Mouse (Mus musculus) liver, postnatal 0 days (tissue): Measurements from ENCODE around the gene Hoxa11. TPM values are rescaled to one million over a fixed set of nuclear protein-coding genes. Genes with fewer than 3 reads are reported as not detected.

Experiments used
- ATAC-seq: fragments of 200-750 bp; cut with Nextera tagmentation; 2 replicates; pipeline ENCODE4 v1.8.0; 2017; ENCODE audit warnings: mild to moderate bottlenecking, moderate library complexity
- DNase-seq: peaks from one replicate; pipeline ENCODE4 v3.0.0-alpha.2; 2016
- H3K27ac ChIP-seq: fragments of 300-500 bp; sonication (generic); 2 replicates; pipeline ENCODE4 v1.5.1; 2014; ENCODE audit warnings: antibody characterized with exemption, moderate library complexity, mild to moderate bottlenecking, low read depth
- H3K27me3 ChIP-seq: fragments of 300-500 bp; sonication (generic); 2 replicates; pipeline ENCODE4 v1.6.1; 2014; ENCODE audit warnings: low read length, control low read depth, mixed read lengths; ENCODE audit not compliant: insufficient read depth
- H3K36me3 ChIP-seq: fragments of 300-500 bp; sonication (generic); replicated peaks from 2 replicates; pipeline ENCODE4 v1.6.1; 2014; ENCODE audit warnings: mild to moderate bottlenecking, control low read depth, low read length, moderate library complexity, mixed read lengths; ENCODE audit not compliant: insufficient read depth
- H3K4me1 ChIP-seq: fragments of 300-500 bp; sonication (generic); 2 replicates; pipeline ENCODE4 v1.6.1; 2014; ENCODE audit warnings: antibody characterized with exemption, mild to moderate bottlenecking, control low read depth; ENCODE audit not compliant: insufficient read depth
- H3K4me2 ChIP-seq: fragments of 300-500 bp; sonication (generic); 2 replicates; pipeline ENCODE4 v1.6.1; 2014; ENCODE audit warnings: low read depth, mild to moderate bottlenecking, low read length, moderate library complexity, mixed read lengths
- H3K4me3 ChIP-seq: fragments of 300-500 bp; sonication (generic); 2 replicates; pipeline ENCODE4 v1.5.1; 2014; ENCODE audit warnings: low read depth, low read length
- H3K9ac ChIP-seq: fragments of 300-500 bp; sonication (generic); replicated peaks from 2 replicates; pipeline ENCODE4 v1.6.1; 2014; ENCODE audit warnings: mild to moderate bottlenecking, moderate library complexity
- H3K9me3 ChIP-seq: fragments of 300-500 bp; sonication (generic); 2 replicates; pipeline ENCODE4 v1.6.1; 2016; ENCODE audit warnings: mild to moderate bottlenecking, control low read depth, low read length, mixed read lengths
- CTCF ChIP-seq: sonication (generic); IDR thresholded peaks from 2 replicates; pipeline ENCODE4 v1.5.1; 2016; ENCODE audit warnings: antibody characterized with exemption, low read depth
- EP300 ChIP-seq: IDR thresholded peaks from 2 replicates; pipeline ENCODE4 v1.6.1; 2016; ENCODE audit warnings: antibody characterized with exemption, low read depth, mild to moderate bottlenecking
- WGBS: fragments of 180-500 bp; shearing (Covaris S2); extraction: QIAGEN DNeasy Blood & Tissue Kit; methylation state at CpG from one replicate; pipeline ENCODE4 v1.1.7; 2014; ENCODE audit not compliant: insufficient replicate concordance; 5-methylcytosine and 5-hydroxymethylcytosine counted together
- polyA plus RNA-seq: library from polyadenylated mRNA; unstranded; fragments of >200 nt; fragmentation: Nextera tagmentation; extraction: Ambion mirVana; gene quantifications from 2 replicates; pipeline ENCODE4 v1.2.1, GENCODE M21; 2015

Hoxa11 gene
- polyA plus RNA-seq, 1 experiment from 2014 or later, result not detected

- Histone ChIP-seq H3K36me3 (no peaks in the 10 kb centered on the region), H3K4me1 (peaks cover 3% of the 10 kb centered on the region; the same call in 1 of the 2 replicates), H3K4me3 (no peak overlapping the region), H3K27ac (no peak overlapping the region), H3K9ac (no peak overlapping the region), H3K4me2 (no peak overlapping the region), H3K27me3 (peaks cover 97% of the 10 kb centered on the region), H3K9me3 (no peaks in the 10 kb centered on the region)
- no peak for TF ChIP-seq EP300
- no peak for TF ChIP-seq CTCF
- ATAC-seq (no peak), DNase-seq (no peak)
- 7% methylated on average over 9 of the region's 9 CpGs for WGBS
Observed at GRCm38 (mm10) chr6:52266666-52266985, 21.0 kb upstream of the Hoxa11 start.

DNA sequence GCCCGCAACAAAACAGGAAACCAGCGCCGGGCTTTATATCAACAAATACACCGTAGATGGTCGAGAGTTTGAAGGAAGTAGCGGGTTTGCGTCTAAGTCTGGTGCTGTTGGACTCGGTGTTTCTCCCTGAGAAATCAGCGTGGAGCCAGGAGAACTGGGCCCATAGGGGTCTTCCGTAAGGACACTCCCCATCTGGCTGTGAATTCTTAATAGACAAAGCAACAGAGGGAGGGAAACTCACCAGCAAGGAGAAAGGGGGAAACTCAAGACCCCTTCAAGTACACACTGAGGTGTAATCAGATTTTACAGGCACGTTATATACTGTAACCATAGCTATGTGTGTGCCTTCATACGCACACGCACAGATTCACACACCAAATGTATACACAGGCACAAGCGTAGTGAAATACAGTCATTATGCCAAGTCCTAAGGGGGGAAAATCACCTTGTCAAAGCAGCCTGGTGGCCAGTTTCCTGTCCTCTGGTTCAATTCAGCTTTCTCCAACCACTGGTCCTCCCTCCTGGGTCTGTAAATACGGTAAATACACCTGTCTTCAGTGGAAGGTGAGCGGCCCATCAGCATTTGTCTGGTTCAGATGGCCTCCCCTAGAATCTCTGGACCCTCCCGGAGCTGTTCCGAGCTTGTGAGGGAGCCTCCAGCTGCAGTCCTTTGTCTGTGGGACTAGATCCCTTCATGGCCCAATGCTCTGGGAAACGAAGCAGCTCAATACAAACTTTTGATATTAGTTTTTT is 20.5 kb upstream of the Hoxa11 start:
- H3K9ac ChIP-seq, result no peak overlapping the region
- no peaks in the 10 kb centered on the region for H3K9me3 ChIP-seq
- H3K4me3 ChIP-seq, result no peak overlapping the region
- H3K27ac ChIP-seq, result no peak overlapping the region
- no peak overlapping the region for H3K4me2 ChIP-seq
- no peak for ATAC-seq
- peaks cover 3% of the 10 kb centered on the region; the same call in 1 of the 2 replicates for H3K4me1 ChIP-seq
- WGBS, result 4% methylated on average over 19 of the region's 19 CpGs
- H3K27me3 ChIP-seq, result peaks cover 97% of the 10 kb centered on the region
- no peak for DNase-seq
- TF ChIP-seq EP300, result no peak
- no peak for TF ChIP-seq CTCF
- no peaks in the 10 kb centered on the region for H3K36me3 ChIP-seq

GRCm38 (mm10) chr6:52265306-52265912 is 19.8 kb upstream of the Hoxa11 start:
- WGBS, result 2% methylated on average over 18 of the region's 18 CpGs
- peaks cover 94% of the 10 kb centered on the region for H3K27me3 ChIP-seq
- no peak for DNase-seq

DNA sequence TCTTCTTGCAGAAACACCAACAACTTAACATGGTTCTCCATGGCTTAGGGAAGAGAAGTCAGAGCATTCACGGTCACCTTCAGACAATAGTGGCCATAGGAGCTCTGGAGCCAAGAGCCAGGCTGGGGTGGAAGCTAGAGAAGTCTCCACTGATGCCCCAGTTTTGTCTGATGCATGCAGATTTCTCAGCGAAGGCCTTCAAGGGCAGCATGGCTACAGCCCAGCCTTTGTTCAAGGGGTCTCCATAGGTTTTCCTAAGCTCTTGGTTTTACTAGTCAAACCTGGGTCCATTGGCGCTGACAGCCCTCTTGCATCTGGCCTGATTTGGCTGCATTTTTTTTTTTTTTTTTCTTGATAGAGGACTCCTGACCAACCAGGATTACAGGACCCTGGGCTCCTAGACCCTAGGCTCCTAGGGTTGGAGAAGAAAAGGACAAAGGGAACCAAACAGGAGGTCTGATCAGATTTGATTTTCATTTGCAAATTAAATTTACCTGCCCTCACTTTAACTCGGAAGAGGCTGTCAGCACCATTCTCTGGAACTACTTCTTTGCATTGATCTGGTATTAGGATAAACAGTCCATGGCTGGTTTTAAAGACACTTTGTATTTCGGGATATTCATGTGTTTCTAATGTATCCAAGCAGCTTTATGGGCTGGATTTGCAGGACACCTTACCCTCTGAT is 18.6 kb upstream of the Hoxa11 start:
- peaks cover 4% of the 10 kb centered on the region for H3K4me1 ChIP-seq
- H3K27me3 ChIP-seq, result peaks cover 91% of the 10 kb centered on the region
- TF ChIP-seq EP300 (no peak), CTCF (no peak)
- 9% methylated on average over 5 of the region's 5 CpGs for WGBS
- DNase-seq (no peak), ATAC-seq (no peak)
- H3K4me3 ChIP-seq, result no peak overlapping the region
- no peaks in the 10 kb centered on the region for H3K9me3 ChIP-seq
- no peaks in the 10 kb centered on the region for H3K36me3 ChIP-seq
- no peak overlapping the region for H3K9ac ChIP-seq
- H3K27ac ChIP-seq, result no peak overlapping the region
- H3K4me2 ChIP-seq, result no peak overlapping the region

More at GRCm38 (mm10) chr6:52265306-52265912, 19.8 kb upstream of the Hoxa11 start:
- H3K4me3 ChIP-seq, result no peak overlapping the region
- H3K27ac ChIP-seq, result no peak overlapping the region
- no peaks in the 10 kb centered on the region; the same call in 1 of the 2 replicates for H3K4me1 ChIP-seq
- ATAC-seq, result no peak
- H3K36me3 ChIP-seq, result no peaks in the 10 kb centered on the region
- H3K9ac ChIP-seq, result no peak overlapping the region
- no peaks in the 10 kb centered on the region for H3K9me3 ChIP-seq
- no peak overlapping the region for H3K4me2 ChIP-seq
- TF ChIP-seq CTCF (no peak), EP300 (no peak)

GRCm38 (mm10) chr6:52263321-52263585 is 17.6 kb upstream of the Hoxa11 start:
- H3K9ac ChIP-seq, result no peak overlapping the region
- no peaks in the 10 kb centered on the region for H3K36me3 ChIP-seq
- WGBS, result 2% methylated on average over 6 of the region's 6 CpGs
- TF ChIP-seq CTCF (no peak), EP300 (no peak)
- no peaks in the 10 kb centered on the region for H3K9me3 ChIP-seq
- ATAC-seq (no peak), DNase-seq (no peak)
- no peak overlapping the region for H3K4me3 ChIP-seq
- H3K4me1 ChIP-seq, result peaks cover 4% of the 10 kb centered on the region
- no peak overlapping the region for H3K4me2 ChIP-seq
- no peak overlapping the region for H3K27ac ChIP-seq
- H3K27me3 ChIP-seq, result peaks cover 91% of the 10 kb centered on the region

GRCm38 (mm10) chr6:52262463-52263320 is 17.1 kb upstream of the Hoxa11 start:
- ATAC-seq (no peak), DNase-seq (no peak)

More at GRCm38 (mm10) chr6:52262463-52263320, 17.1 kb upstream of the Hoxa11 start:
- Histone ChIP-seq H3K4me2 (no peak overlapping the region), H3K27me3 (peaks cover 91% of the 10 kb centered on the region), H3K9me3 (no peaks in the 10 kb centered on the region), H3K27ac (no peak overlapping the region), H3K36me3 (no peaks in the 10 kb centered on the region), H3K4me1 (peaks cover 4% of the 10 kb centered on the region), H3K9ac (no peak overlapping the region), H3K4me3 (no peak overlapping the region)
- WGBS, result 2% methylated on average over 24 of the region's 24 CpGs
- TF ChIP-seq EP300 (no peak), CTCF (no peak)
